Mouse (Mus musculus): ENCODE results near the gene Rptor. TPM values are rescaled to one million over a fixed set of nuclear protein-coding genes. Genes with fewer than 3 reads are reported as not detected.

Gene Rptor
- total RNA-seq, 2 experiments from 2014 or later = 62.3 to 66.1 TPM

GRCm38 (mm10) chr11:119833311-119833710, 230.6 kb downstream of the Rptor start:
- no peak for TF ChIP-seq CTCF (conservative IDR thresholded peaks at IDR 0.05)
- DNase-seq (ENCODE audit: low spot score in 2 of 2) = no peak
- Histone ChIP-seq H3K27ac (no peak overlapping the region), H3K4me3 (no peak overlapping the region)

DNA sequence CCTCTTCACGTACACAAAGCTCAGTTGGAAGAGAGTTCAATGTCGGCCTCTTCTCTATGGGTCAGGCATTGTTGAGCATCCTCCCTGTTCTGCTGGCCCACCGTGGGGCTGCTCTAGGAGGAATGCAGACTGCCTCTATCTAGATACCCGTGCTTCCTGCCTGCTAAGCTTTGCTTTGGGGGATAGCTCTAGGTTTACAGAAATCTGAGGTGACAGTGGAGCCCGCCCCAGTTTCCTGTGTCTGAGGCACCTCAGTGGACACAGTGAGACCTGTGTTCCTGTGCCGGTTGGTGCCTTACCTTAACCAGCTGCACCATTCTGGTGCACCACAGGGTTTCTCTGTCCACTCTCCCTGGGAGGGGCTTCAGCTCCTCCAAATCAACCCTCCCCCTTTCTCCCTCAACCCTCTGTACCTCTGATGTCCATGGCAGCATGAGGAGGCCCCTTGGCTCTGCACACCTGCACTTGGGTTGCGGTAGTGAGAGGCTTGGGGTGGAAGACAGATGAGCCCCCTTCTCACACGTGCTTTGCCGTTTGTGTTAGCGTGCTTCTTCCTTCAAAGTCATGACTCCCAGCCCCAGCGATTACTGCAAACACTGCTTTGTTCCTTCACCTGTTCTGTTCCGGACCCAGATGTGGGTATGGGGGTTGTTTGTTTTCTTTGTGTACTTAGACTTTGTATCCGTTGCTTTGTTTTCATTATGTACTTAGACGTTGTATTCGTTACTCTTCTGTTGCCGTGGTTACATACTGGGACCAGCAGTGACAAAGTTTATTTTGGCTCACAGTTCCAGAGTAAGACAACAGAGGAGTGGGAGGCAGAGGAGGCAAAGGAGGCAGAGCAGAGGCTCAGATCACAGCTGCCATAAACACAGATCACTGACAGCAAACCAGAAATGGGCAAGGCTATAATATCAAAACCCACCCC, 231.4 kb downstream of the Rptor start:
- no peak for DNase-seq (ENCODE audit: low spot score in 2 of 2)
- no peak overlapping the region for H3K27ac ChIP-seq
- no peak for TF ChIP-seq CTCF (conservative IDR thresholded peaks at IDR 0.05)
- no peak overlapping the region for H3K4me3 ChIP-seq

- TF ChIP-seq CTCF (conservative IDR thresholded peaks at IDR 0.05) = no peak
- Histone ChIP-seq H3K4me3 (no peak overlapping the region), H3K27ac (no peak overlapping the region)
- DNase-seq (ENCODE audit: low spot score in 2 of 2) = no peak
These were observed 233.6 kb downstream of the Rptor start for GRCm38 (mm10) chr11:119836326-119836725.

DNA sequence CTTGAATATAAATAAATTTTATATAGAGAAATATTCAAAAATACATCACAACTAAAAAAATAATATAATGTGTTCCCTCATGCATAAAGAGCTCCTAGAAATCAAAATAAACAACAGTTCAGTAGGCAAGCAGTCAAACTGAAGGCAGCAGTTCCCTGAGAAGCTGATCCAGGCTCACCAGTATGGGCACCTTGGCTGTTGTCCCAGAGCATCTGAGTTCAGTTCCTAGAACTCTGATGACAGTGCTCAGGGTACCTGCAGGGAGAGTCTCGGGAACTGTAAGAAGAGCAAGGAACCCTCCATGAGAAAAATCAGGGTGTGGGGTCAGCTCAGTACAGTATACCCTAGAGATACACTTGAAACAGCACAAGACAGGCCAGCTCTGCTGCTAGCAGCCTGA, 235.1 kb downstream of the Rptor start:
- no peak for TF ChIP-seq CTCF (conservative IDR thresholded peaks at IDR 0.05)
- H3K4me3 ChIP-seq = no peak overlapping the region
- H3K27ac ChIP-seq = no peak overlapping the region
- no peak for DNase-seq (ENCODE audit: low spot score in 2 of 2)

DNA sequence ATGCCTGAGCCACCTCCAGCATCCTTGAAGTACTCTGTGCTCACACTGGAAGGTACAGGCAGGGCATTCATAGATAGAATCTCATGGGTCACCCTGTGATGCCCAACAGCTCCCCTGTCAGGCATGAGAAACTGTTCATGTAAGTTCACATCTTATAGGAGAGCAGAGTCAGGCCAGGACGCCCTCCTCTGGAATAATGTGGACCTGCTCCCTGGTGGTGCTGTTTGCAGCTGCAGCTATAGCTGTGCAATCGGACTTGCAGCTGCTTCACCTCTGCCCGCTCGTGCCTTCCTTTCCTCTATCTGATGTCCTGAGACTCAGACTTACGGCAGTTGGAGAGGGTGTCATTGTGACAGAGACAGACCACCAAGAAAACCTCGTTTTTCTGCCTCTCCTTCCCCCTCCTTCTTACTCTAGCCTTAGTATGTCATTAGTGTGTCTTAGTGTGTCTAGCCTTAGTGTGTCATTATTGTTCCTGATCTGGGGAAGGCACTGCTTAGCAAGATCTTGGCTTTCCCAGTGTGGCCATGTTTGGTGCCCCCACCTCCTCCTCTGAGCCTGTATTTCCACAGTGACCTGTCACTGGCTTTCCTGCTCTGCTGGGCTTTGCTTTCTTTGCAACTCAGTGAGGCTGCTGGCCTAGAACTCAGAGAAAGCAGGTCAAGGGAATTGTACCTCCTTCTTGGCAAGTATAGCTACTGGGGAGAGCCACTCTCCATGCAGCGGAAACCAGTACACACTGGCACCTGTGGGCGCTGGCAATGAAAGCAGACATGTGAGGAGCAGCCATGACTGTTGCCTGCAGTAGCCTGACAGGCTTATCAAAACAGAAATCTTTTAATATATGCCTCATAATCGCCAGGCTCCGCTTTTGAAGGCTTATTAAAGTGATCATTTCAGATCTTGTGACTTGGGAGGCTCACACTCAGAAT, 237.0 kb downstream of the Rptor start:
- TF ChIP-seq CTCF (conservative IDR thresholded peaks at IDR 0.05) = peak; percentile 55
- DNase-seq (ENCODE audit: low spot score in 2 of 2) = no peak
- H3K27ac ChIP-seq = no peak overlapping the region; the same call in 1 of the 2 replicates
- no peak overlapping the region for H3K4me3 ChIP-seq

GRCm38 (mm10) chr11:119846608-119847007, 243.9 kb downstream of the Rptor start:
- H3K27ac ChIP-seq = peak overlapping the region; percentile 28; the same call in 1 of the 2 replicates
- DNase-seq (ENCODE audit: low spot score in 2 of 2) = no peak
- no peak overlapping the region for H3K4me3 ChIP-seq
- no peak for TF ChIP-seq CTCF (conservative IDR thresholded peaks at IDR 0.05)

DNA sequence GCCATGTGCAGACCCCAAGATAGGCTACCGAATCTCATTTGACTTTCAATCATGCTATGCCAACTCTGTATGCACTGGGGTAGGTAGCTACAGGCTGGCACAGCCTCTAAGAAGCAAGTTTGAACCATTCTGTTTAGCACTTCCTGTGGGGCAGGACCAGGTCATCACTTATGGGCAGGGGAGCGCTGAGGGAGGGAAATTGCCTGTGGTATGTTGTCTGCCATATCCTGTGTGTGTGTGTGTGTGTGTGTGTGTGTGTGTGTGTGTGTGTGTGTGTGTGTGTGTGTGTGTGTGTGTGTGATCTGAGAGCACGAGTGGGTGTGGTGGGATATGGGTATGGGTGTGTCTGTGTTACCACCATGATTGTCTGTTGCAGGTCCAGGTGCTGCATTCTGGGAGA, 244.4 kb downstream of the Rptor start:
- no peak for DNase-seq (ENCODE audit: low spot score in 2 of 2)
- H3K4me3 ChIP-seq = no peak overlapping the region
- peak overlapping the region; percentile 28; the same call in 1 of the 2 replicates for H3K27ac ChIP-seq
- no peak for TF ChIP-seq CTCF (conservative IDR thresholded peaks at IDR 0.05)

GRCm38 (mm10) chr11:119847569-119847968, 244.9 kb downstream of the Rptor start:
- no peak for TF ChIP-seq CTCF (conservative IDR thresholded peaks at IDR 0.05)
- DNase-seq (ENCODE audit: low spot score in 2 of 2) = no peak
- 0 out of 2 replicates have a peak overlapping the region, but pooled peaks have one; percentile 2 for H3K27ac ChIP-seq

GRCm38 (mm10) chr11:119848189-119848588, 245.5 kb downstream of the Rptor start:
- no peak overlapping the region for H3K4me3 ChIP-seq

More at GRCm38 (mm10) chr11:119847569-119847968, 244.9 kb downstream of the Rptor start:
- H3K4me3 ChIP-seq = no peak overlapping the region

GRCm38 (mm10) chr11:119855999-119856398, 253.3 kb downstream of the Rptor start:
- Histone ChIP-seq H3K4me3 (no peak overlapping the region), H3K27ac (peak overlapping the region; percentile 88)
- no peak for TF ChIP-seq CTCF (conservative IDR thresholded peaks at IDR 0.05)
- DNase-seq (ENCODE audit: low spot score in 2 of 2) = no peak

More at GRCm38 (mm10) chr11:119848189-119848588, 245.5 kb downstream of the Rptor start:
- H3K27ac ChIP-seq = no peak overlapping the region
- DNase-seq (ENCODE audit: low spot score in 2 of 2) = no peak
- TF ChIP-seq CTCF (conservative IDR thresholded peaks at IDR 0.05) = no peak

GRCm38 (mm10) chr11:119862523-119863299, 260.0 kb downstream of the Rptor start:
- Histone ChIP-seq H3K4me3 (no peak overlapping the region), H3K27ac (peak overlapping the region; percentile 53; the same call in 1 of the 2 replicates)
- no peak for DNase-seq (ENCODE audit: low spot score in 2 of 2)
- no peak for TF ChIP-seq CTCF (conservative IDR thresholded peaks at IDR 0.05)

DNA sequence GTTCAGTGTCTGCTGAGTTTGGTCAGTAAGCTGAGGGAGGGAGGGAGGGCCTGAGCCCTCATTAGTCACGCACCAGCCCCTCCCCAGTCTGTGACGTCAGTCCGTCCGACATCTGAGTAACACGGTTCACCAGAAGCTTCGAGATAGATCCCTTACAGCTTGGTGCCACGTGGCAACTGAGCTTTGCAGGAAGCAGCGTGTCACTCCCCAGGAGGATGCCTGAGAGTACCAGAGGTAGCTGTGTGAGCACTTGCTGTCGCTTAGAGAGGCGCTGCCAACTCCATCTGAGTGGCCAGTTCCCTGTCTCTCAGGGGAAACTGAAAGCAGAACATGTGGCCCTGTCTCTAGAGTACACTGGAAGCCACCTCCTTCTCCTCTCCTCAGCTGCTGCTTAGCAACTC, 260.7 kb downstream of the Rptor start:
- peak overlapping the region; percentile 23; the same call in 1 of the 2 replicates for H3K27ac ChIP-seq
- no peak for DNase-seq (ENCODE audit: low spot score in 2 of 2)
- no peak for TF ChIP-seq CTCF (conservative IDR thresholded peaks at IDR 0.05)
- no peak overlapping the region for H3K4me3 ChIP-seq

Measured in layer of hippocampus, adult 2 months (tissue).